Mouse (Mus musculus) heart, adult 10 weeks (tissue): ENCODE measurements around the gene H3f3b. TPM values are rescaled to one million over a fixed set of nuclear protein-coding genes. Genes with fewer than 3 reads are reported as not detected.

Experiments used
- polyA plus RNA-seq: library from polyadenylated mRNA; stranded (reverse); fragments of 350-450 nt; fragmentation: Illumina TruSeq; extraction: RNeasy Lipid Tissue Mini Kit (QIAGEN cat#74804); gene quantifications from one replicate; pipeline ENCODE4 v1.2.3, GENCODE M21; 2014; ENCODE audit warnings: low read depth, low replicate concordance

Gene H3f3b
- polyA plus RNA-seq, result 127 TPM

GRCm38 (mm10) chr11:116027756-116028155 is at the start of gene H3f3b:
TSS of gene H3f3b (minus strand) at chr11:116027962.

DNA sequence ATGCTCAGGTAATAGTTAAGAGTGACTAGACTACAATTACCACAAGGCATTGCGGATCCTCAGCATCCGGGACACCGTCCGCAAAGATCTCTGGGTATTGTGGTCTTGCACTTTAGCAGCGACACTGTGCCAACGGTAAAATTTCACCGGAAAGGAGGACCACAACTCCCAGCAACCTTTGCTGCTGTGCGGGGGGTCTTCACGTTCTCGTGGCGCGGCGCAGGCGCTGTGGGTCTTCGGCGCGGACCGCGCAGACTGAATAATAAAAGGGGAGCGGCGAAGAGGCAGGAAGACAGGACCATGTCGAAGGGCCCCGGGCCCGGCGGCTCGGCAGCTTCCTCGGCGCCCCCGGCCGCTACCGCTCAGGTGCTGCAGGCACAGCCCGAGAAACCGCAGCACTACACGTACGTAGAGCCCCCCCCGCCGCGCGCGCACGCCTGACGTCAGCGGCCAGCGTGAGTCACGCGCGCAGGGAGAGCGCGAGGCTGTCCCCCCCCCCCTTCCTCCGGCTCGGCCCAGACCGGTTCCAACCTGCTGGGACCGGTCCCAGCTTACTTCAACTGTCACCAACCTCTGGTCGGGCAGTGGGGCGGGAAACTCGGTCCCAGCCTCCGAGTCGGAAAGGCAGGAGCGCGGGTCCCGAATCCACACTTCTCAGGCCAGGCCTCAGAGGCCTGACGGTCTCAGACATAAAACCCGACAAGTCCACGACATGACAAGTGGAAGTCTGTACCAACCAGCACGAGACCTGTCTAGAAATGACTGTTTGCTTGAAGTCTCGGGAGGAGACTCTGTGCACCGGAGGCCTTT is 2.5 kb upstream of the H3f3b start, which contains the start of gene Unk:
Gene Unk (plus strand): TSS at position 235 of the 810 bp plus-strand sequence.

GRCm38 (mm10) chr11:116012262-116012947 is 15.4 kb downstream of the H3f3b start, which contains the start of gene Galk1:
TSS of gene Galk1 (minus strand) at chr11:116012719.

GRCm38 (mm10) chr11:115974309-115975082 is 53.3 kb downstream of the H3f3b start, which contains the start of gene Itgb4:
TSS of gene Itgb4 (plus strand) at chr11:115974709.

Other genes with a start within 250 kb of the H3f3b start
- 33.6 TPM for gene Caskin2, start 214.3 kb downstream of the H3f3b start, polyA plus RNA-seq
- 11.2 TPM for gene Tsen54, start 213.2 kb downstream of the H3f3b start, polyA plus RNA-seq
- gene Llgl2, start 203.9 kb downstream of the H3f3b start, polyA plus RNA-seq, result 11.7 TPM
- 0.42 TPM for gene Myo15b, start 169.6 kb downstream of the H3f3b start, polyA plus RNA-seq
- gene Smim5, start 128.0 kb downstream of the H3f3b start, polyA plus RNA-seq, result 27.9 TPM
- not detected for gene Smim6, start 115.9 kb downstream of the H3f3b start, polyA plus RNA-seq
- gene Sap30bp, start 94.7 kb downstream of the H3f3b start, polyA plus RNA-seq, result 12.8 TPM
- 11.7 TPM for gene Recql5, start 94.5 kb downstream of the H3f3b start, polyA plus RNA-seq
- gene Itgb4, start 53.3 kb downstream of the H3f3b start, polyA plus RNA-seq, result 1.3 TPM
- 13.4 TPM for gene Galk1, start 15.2 kb downstream of the H3f3b start, polyA plus RNA-seq
- gene Unk, start 2.4 kb upstream of the H3f3b start, polyA plus RNA-seq, result 11.0 TPM
- gene Unc13d, start 50.0 kb upstream of the H3f3b start, polyA plus RNA-seq, result 0.76 TPM
- gene Wbp2, start 59.0 kb upstream of the H3f3b start, polyA plus RNA-seq, result 108 TPM
- gene Trim47, start 99.2 kb upstream of the H3f3b start, polyA plus RNA-seq, result 27.8 TPM
- 9.1 TPM for gene Trim65, start 103.2 kb upstream of the H3f3b start, polyA plus RNA-seq
- gene Mrpl38, start 110.9 kb upstream of the H3f3b start, polyA plus RNA-seq, result 69.6 TPM
- gene Fbf1, start 140.2 kb upstream of the H3f3b start, polyA plus RNA-seq, result 11.4 TPM
- 10.5 TPM for gene Ten1, start 170.9 kb upstream of the H3f3b start, polyA plus RNA-seq
- gene Acox1, start 171.1 kb upstream of the H3f3b start, polyA plus RNA-seq, result 239 TPM
- 0.24 TPM for gene Evpl, start 210.1 kb upstream of the H3f3b start, polyA plus RNA-seq
- 56.6 TPM for gene Srp68, start 246.3 kb upstream of the H3f3b start, polyA plus RNA-seq